Mouse (Mus musculus) v-Abl transformed pro-B cells (cell line): ENCODE measurements at regions not wholly inside any gene's neighbourhood (a gene's known extent, or its start where the extent isn't known, plus 50 kb on each side); places are given as distances from the start of the nearest gene placed in this dataset.

ENCODE experiments used
- in situ Hi-C, 2 experiments: fragments of 400-800 bp; cut with MboI; formaldehyde crosslinking; loops; one replicate each; pipeline ENCODE4 v1.15.1; 2025; ENCODE audit not compliant: unreplicated experiment in 2 of 2

DNA sequence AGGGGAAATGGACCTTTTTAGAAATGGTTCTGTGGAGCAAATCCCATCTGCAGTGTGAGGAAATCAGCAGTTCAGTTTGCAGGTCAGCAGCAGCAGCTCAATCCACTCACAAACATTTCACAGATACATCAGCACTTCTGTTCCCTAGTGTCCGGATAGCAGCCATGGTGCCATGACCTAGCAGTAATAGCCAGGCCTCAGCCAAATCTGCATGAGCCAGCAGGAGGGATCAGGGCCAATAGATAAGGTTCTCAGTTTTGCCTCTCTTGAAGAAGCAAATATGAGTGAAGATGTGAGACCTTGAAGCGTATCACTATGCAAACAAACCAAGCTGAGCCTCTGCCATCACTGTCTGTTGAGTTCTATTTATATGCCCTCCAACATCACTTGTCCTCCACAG lies 380.7 kb upstream of the Chrm3 start:
- in situ Hi-C loops: no loop called here

DNA sequence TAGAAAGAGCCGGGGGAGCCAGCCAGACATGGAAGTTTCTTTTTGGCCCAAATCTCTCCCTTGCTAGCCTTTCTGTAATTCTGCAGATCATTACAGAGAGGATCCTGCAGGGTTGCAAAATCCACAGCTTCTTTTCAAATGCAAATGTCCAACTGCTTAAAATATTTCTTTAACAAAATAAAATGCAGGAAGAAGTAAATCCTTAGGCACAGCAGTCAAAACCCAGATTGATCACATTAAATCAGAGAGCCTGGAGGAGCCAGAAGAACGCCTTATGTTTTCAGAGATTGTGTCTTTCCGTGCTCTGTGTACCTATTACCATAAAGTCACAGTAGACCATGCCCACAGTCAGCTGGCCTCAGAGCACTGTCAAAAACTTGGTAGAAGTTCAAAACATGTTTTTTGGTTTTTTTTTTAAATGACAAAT lies 365.1 kb upstream of the Chrm3 start:
- in situ Hi-C loops: no loop called here

- in situ Hi-C loops: no loop called here
These were observed 364.7 kb upstream of the Chrm3 start for GRCm38 (mm10) chr13:10725335-10725734.

GRCm38 (mm10) chr13:10720639-10721038 lies 360.0 kb upstream of the Chrm3 start:
- in situ Hi-C loops: no loop called here

DNA sequence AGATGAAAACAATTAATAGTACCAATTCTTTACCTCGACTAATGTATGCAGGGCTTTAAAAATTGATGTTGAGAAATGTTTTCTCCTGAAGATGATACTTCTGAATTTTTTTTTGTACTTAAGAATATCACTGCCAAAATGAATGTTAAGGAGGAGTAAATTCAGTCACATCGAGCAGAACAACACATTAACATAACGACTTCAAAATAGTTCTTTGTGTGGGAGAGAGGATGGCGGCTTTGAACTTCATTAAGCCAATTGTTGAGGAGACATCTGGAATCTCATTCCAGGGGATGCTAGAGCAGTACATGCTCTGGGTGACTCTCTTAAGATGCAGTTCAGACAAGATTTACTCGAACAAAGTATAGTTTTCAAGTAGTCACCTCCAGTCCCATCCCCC lies 350.8 kb upstream of the Chrm3 start:
- in situ Hi-C loops: no loop called here

GRCm38 (mm10) chr13:10710909-10711308 lies 350.3 kb upstream of the Chrm3 start:
- in situ Hi-C loops: no loop called here

GRCm38 (mm10) chr13:10697146-10697545 lies 336.5 kb upstream of the Chrm3 start:
- in situ Hi-C loops: no loop called here

GRCm38 (mm10) chr13:10696181-10696977 lies 335.7 kb upstream of the Chrm3 start:
- in situ Hi-C loops: no loop called here

DNA sequence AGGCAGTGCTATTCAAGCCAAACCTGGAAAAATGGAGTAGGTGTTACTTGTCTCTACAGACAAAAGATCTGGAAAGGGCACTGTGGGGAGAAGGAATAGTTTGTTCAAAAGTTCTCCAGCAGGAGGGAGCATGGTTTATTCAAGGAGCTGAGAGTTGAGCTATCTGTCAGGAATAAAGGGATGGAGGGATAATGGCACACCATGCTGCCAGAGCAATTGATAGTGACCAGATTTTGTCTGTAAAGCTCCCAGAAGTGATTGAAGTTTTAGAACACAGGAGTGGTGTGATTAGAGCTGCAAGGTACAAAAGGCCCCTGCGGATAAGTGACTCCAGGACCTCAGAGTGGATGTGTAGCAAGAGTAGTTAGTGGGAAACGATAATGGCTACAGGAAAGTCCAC lies 330.7 kb upstream of the Chrm3 start:
- in situ Hi-C loops: no loop called here

GRCm38 (mm10) chr13:10687379-10687778 lies 326.7 kb upstream of the Chrm3 start:
- in situ Hi-C loops: no loop called here

DNA sequence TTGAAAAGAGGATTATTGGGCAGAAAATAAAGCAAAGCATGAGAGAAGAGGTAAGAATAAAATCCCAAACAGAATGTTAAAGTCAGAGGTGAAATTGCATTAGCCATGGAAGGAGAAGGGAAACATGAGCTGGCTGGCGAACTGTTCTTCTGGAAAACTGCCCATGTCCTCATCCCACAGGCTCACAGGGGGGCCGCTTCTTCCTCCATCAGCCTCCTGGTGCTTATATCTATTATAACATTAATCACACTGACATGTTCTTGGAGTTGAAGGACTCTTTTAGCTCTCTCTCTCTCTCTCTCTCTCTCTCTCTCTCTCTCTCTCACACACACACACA lies 293.4 kb upstream of the Chrm3 start:
- in situ Hi-C loops: no loop called here

DNA sequence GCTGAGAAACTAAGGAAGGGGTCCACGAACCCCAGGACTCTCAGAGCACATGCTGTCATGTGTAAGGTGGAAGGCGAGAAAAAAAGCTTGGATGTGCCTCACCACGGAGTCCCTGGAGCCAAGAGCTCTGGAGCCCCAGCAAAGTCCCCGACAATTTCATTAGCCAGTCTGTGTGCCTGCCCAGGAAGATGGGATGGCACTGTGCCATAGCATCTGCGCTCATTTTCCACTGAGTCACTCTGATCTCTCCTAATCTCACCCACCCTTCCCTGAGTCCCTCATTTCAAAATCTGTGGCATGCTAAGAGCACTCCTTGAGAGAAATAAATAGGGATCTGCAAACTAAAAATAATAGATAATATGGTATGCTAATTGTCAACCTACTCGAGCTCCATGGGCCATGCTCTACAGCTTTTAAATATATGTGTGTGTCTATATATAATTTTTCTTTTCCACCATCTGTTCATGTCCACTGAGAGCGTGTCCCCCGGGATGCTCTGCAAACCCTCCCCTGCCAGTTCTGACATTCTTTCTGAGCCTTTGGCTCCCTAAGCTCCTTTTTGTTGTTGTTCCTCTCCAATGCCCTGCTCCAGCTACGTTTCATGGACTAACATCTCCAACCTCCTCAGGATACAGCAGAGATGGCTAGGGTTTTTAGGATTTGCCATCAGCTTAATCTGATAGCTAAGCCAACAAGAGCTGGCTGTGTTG lies 292.9 kb upstream of the Chrm3 start:
- in situ Hi-C loops: no loop called here

GRCm38 (mm10) chr13:10636859-10637258 lies 276.2 kb upstream of the Chrm3 start:
- in situ Hi-C loops: no loop called here

DNA sequence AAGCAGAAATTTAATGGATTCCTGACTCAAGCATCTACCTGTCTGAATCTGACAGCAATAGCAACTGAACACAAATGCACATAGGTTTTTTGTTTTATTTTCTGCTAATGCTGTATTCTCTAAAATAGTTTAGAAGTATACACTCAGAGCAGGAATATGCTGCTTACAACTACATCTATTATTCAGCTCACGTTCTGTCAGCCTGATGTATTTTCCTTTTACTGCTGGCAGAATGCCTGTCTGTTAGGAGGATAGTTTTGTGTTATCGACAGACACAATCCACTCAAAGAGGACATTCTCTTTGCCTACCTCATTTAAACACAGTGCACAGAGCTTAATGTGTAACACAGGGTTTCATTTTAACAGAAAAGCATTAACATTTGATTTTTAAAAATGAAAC lies 269.8 kb upstream of the Chrm3 start:
- in situ Hi-C loops: no loop called here

GRCm38 (mm10) chr13:10619661-10620060 lies 259.0 kb upstream of the Chrm3 start:
- in situ Hi-C loops: no loop called here

- in situ Hi-C loops: no loop called here
These were observed 257.8 kb upstream of the Chrm3 start for GRCm38 (mm10) chr13:10618421-10618954.

DNA sequence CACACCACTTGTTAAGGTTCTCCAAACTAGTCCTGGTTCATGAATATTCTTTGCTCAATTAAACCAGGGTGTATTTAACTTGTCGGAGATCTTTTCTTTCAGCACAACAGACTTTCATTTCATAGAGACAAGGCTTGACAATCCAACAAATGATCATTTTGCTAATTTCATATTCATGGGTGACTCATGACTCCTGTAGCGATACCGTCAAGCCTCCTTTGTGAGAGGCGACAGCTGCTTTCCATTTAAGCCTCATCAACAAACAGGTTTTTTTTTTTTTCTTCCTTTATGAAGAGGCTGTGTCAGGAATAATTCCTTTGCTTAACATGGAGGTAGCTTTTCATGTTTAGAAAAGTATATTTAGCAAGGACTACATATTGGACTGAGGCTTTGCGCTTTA lies 214.3 kb upstream of the Chrm3 start:
- in situ Hi-C loops: no loop called here

DNA sequence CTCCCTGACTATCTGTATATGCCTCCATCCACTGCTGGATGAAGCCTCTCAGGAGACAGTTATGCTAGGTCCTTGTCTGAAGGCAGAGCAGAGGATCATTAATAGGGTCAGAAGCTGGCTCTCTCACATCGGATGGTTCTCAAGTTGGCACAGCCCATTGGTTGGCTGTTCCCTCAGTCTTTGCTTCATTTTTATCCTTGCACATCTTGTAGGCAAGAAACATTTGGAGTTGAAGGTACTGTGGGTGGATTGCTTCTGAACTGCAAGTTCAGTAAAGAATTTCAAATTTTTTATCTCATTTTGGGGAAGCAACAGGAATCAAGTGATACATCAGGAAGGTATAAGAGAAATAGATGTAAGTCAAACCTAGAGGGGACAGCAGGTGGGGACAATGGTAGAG lies 206.2 kb upstream of the Chrm3 start:
- in situ Hi-C loops: no loop called here

DNA sequence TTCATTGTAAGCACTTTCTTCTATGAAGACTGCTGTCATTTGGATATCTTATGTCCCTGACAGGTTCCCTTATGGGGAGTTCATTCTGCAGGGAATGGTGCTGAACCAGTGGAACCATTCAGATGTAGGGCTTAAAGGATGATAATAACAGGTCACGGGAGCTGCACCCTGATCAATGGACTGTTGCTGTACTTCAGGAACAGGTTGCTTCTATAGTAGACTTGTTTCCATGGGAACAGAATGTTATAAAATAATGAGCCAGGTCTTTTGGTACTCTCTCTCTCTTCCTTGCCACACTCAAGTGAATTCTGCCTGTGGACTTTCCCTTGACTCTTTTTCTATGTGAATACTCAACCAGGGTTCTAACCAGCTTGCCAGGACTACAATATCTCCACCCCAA lies 196.9 kb upstream of the Chrm3 start:
- in situ Hi-C loops: no loop called here

GRCm38 (mm10) chr13:10554595-10554994 lies 193.9 kb upstream of the Chrm3 start:
- in situ Hi-C loops: no loop called here

DNA sequence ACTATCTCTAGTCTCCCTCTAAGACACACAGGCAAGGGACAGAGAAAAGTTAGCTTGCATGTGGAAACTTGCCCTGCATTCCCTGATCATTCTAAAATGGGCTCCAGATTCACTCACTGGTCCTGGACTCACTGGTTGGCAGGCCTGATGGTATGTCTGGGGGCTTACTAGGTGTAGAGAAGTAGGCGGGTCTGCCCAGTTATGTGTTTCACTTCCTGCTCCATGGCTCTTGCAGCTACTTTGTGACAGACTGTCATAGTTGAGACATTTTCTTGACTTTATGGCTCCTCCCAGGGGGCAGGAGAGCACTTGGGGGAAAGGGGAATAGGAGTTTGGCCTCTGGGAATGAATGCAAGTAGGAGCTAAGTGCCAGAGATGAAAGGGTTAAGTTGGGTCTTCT lies 182.1 kb upstream of the Chrm3 start:
- in situ Hi-C loops: loop anchor here in 1 of 2 experiments (5.0 kb wide), 1 partner anchor 660 kb away; no protein-coding TSS in a partner anchor
